Mouse (Mus musculus): ENCODE results near the gene Tkfc.
"Not testable (repeated sequence)": the region's sequence is repeated elsewhere in the genome, so short reads cannot be mapped to it uniquely, and the experiment has no call there.

Gene Tkfc

GRCm38 (mm10) chr19:10587231-10587630, 18.2 kb downstream of the Tkfc start:
- no peak for DNase-seq (ENCODE audit: low spot score in 2 of 2)

- peak; percentile 44 to 47 for DNase-seq (ENCODE audit: low spot score in 2 of 2)
These were observed 20.3 kb downstream of the Tkfc start for GRCm38 (mm10) chr19:10585112-10585511.

- no peak for DNase-seq (ENCODE audit: low spot score in 2 of 2)
These were observed 21.8 kb downstream of the Tkfc start for GRCm38 (mm10) chr19:10583550-10584146.

- peak in 1 of 2 experiments; percentile 50 for DNase-seq (ENCODE audit: low spot score in 2 of 2)
These were observed 23.5 kb downstream of the Tkfc start for GRCm38 (mm10) chr19:10581984-10582383.

- no peak for DNase-seq (ENCODE audit: low spot score in 2 of 2)
These were observed 24.7 kb downstream of the Tkfc start for GRCm38 (mm10) chr19:10580761-10581160.

- DNase-seq (ENCODE audit: low spot score in 2 of 2), result no peak
These were observed 25.4 kb downstream of the Tkfc start for GRCm38 (mm10) chr19:10580102-10580501.

- peak; percentile 79 to 90 for DNase-seq (ENCODE audit: low spot score in 2 of 2)
These were observed 28.5 kb downstream of the Tkfc start, which contains the start of the genes Cyb561a3 and Tmem138 for GRCm38 (mm10) chr19:10576690-10577561. Cyb561a3 (plus strand) TSS chr19:10577172. Tmem138 (minus strand) TSS chr19:10577362.

GRCm38 (mm10) chr19:10569627-10570026, 35.8 kb downstream of the Tkfc start:
- no peak for DNase-seq (ENCODE audit: low spot score in 2 of 2)

GRCm38 (mm10) chr19:10565217-10565616, 40.2 kb downstream of the Tkfc start:
- no peak for DNase-seq (ENCODE audit: low spot score in 2 of 2)

GRCm38 (mm10) chr19:10564278-10564677, 41.2 kb downstream of the Tkfc start:
- no peak for DNase-seq (ENCODE audit: low spot score in 2 of 2)

- DNase-seq (ENCODE audit: low spot score in 2 of 2), result no peak
These were observed 43.1 kb downstream of the Tkfc start for GRCm38 (mm10) chr19:10562351-10562750.

- DNase-seq (ENCODE audit: low spot score in 2 of 2), result no peak
These were observed 43.7 kb downstream of the Tkfc start for GRCm38 (mm10) chr19:10561558-10562314.

GRCm38 (mm10) chr19:10560108-10560507, 45.3 kb downstream of the Tkfc start:
- no peak for DNase-seq (ENCODE audit: low spot score in 2 of 2)

GRCm38 (mm10) chr19:10557837-10558375, 47.5 kb downstream of the Tkfc start:
- not testable (repeated sequence) for DNase-seq (ENCODE audit: low spot score in 2 of 2)

- no peak for DNase-seq (ENCODE audit: low spot score in 2 of 2)
These were observed 48.0 kb downstream of the Tkfc start for GRCm38 (mm10) chr19:10557430-10557829.

- DNase-seq (ENCODE audit: low spot score in 2 of 2), result no peak
These were observed 48.5 kb downstream of the Tkfc start for GRCm38 (mm10) chr19:10557001-10557400.

- DNase-seq (ENCODE audit: low spot score in 2 of 2), result peak; percentile 73 to 83
These were observed 49.6 kb downstream of the Tkfc start, which contains the start of gene Tmem216 for GRCm38 (mm10) chr19:10555624-10556510. Tmem216 (minus strand) TSS chr19:10556238.

- no peak for DNase-seq (ENCODE audit: low spot score in 2 of 2)
These were observed 66.0 kb downstream of the Tkfc start for GRCm38 (mm10) chr19:10539454-10539853.
